Mouse (Mus musculus): Measurements from ENCODE around the gene Timm10. TPM values are rescaled to one million over a fixed set of nuclear protein-coding genes. Genes with fewer than 3 reads are reported as not detected.
"Not testable (repeated sequence)": the region's sequence is repeated elsewhere in the genome, so short reads cannot be mapped to it uniquely, and the experiment has no call there.

Timm10 gene
- total RNA-seq (2015; ENCODE audit: low replicate concordance): 16.8 and 17.3 TPM in 2 replicates
- 6.5 TPM in 1 of 2 replicates, not detected in the other for total RNA-seq (2017; ENCODE audit: low replicate concordance)

DNA sequence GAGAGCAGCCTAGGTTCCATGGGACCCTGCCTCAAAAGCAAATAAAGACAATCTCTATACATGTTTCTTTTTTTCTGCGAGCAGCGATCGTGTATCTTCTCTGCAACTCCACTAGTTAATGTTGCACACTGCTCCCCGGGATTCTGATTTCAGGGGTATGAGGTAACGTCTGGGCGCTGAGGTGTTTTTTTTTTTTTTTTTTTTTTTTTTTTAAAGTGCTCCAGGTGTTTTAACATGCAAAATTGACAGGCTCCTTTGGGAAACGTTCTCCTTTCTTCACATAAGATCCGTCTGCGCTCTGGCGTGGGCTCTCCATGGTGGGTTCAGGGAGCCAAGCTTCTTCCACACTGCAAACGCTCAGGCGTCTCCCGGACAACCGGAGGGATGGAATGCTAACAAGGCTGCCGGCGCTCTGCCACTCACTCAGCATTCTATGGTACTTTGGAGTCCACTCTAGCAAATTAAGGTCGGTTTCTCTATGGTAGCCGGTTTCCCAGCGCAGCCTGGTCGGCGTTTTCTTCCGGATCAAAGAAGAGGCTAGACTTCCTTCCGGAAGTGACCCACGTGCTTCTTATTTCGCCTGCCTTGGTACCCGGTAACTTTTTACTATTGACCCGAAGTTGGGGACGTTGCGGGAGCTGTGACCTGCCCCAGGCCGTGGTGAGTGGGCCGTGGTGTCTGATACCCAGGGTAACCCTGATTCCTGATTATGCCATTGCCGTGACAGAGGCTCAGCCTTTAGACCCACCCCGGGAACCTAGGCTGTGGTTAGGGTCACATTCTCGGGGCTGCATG, at the start of gene Timm10:
Gene Timm10 (plus strand): TSS at position 510 of the 795 bp plus-strand sequence.
- ATAC-seq (replicated peaks; ENCODE audit: low FRiP score, poor library complexity, severe bottlenecking): peak; percentile 91

- ATAC-seq (replicated peaks; ENCODE audit: low FRiP score, poor library complexity, severe bottlenecking): no peak
Measured at GRCm38 (mm10) chr2:84777706-84778105, 49.1 kb upstream of the Timm10 start.

- peak; percentile 71; the same call in 1 of the 2 replicates for ATAC-seq (replicated peaks; ENCODE audit: low FRiP score, poor library complexity, severe bottlenecking)
Measured at GRCm38 (mm10) chr2:84779210-84779609, 47.6 kb upstream of the Timm10 start.

DNA sequence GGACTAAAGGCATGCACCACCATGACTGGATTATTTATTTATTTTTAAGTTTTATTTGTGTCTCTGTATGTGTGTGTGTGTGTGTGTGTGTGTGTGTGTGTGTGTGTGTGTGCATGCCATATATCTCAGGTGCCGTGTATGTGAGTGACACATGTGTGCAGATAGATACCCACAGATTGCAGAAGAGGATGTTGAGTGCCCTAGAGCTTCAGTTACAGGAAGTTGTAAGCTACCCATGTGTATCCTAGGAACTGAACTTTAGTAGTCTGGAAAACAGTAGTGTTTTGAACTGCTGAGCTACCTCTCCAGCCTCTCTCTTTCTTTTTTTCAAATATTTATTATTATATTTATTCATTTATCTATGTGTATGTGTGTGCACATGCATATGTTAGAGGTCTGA, 43.5 kb upstream of the Timm10 start:
- no peak for ATAC-seq (replicated peaks; ENCODE audit: low FRiP score, poor library complexity, severe bottlenecking)

DNA sequence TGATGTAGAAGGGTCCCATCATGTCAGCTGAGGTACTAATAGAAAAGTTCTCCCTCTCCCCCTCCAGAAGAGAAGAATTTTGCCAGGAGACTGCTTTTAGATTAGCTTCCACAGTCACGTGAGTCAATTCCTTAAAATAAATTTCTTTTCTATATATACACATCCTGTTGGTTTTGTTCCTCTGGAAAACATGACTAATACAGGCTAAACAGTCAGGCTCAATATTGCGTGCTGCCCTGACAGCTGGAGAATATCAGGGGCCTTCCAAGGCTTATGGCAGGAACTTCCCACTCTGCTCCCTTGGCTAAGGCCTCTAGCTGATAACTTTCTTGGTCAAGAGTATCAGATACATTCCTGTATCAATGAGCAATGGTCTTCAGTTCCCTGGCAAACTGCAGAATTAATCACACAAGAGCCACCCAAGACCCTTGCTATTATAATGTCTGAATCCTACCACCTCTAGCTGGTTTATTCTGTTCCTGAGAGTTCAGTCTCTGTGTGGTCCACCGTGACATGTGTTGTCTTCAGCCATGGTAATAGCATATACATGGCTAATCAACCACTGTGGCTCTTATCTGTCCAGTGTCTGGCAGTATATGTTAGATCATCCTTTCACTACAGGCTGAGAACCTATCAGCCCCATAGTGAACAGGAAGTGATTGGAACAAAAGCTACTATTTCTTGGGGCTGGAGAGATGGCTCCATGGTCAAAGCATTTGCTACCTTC, 42.8 kb upstream of the Timm10 start:
- 0 out of 2 replicates have a peak, but pooled peaks have one; percentile 30 for ATAC-seq (replicated peaks; ENCODE audit: low FRiP score, poor library complexity, severe bottlenecking)

- ATAC-seq (replicated peaks; ENCODE audit: low FRiP score, poor library complexity, severe bottlenecking): no peak
Measured at GRCm38 (mm10) chr2:84788316-84788715, 38.5 kb upstream of the Timm10 start.

- no peak for ATAC-seq (replicated peaks; ENCODE audit: low FRiP score, poor library complexity, severe bottlenecking)
Measured at GRCm38 (mm10) chr2:84790418-84790817, 36.4 kb upstream of the Timm10 start.

DNA sequence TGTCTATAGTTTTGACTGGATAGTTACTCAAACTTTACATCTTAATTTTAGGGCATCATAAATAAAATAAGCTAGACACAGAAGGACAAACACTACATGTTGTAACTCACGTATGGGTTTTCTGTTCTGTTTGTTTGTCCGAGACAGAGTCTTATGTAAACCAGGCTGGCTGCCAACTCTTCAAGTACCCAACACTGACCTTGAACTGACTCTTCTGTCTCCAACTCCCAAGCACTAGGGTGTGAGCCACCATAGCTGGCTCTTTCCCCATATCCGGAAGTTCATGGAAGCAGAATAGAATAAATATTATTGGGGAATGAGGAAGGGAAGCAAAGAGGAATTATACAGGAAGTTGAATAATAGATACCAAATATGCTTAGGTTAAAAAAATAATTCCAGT, 34.3 kb upstream of the Timm10 start:
- no peak for ATAC-seq (replicated peaks; ENCODE audit: low FRiP score, poor library complexity, severe bottlenecking)

DNA sequence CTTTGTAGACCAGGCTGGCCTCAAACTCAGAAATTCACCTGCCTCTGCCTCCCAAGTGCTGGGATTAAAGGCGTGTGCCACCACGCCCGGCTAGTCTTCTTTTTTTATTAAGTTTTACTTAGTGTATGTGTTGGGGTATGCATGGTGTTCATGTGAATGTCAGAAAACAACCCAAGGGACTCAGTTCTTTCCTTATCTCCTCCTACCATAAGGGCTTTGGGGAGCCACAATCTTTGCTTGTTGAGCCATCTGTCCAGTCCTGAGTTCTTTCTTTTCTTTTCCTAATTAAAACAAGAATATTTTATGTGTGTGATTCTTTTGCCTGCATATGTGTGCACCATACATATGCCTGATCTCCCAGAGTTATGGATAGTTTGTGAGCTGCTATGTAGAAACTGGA, 33.6 kb upstream of the Timm10 start:
- ATAC-seq (replicated peaks; ENCODE audit: low FRiP score, poor library complexity, severe bottlenecking): peak; percentile 89

DNA sequence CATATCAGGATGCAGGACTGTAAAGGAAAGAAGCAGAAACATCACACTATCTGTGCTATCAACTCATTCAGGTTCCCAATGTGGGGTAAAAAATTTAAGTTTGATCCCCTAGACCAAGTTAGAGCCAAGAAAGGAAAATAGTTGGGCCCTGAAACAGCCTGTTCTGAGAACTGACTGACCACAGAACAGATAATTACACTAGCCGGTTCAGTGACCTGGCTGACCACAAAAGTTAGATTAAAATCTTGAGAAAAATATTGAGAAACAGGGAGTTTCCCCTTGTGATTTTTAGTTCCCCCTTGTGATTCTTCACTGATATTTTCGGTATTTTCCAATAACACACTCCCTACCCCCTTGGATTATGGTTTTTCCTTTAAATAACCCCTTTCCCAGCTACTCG, 32.9 kb upstream of the Timm10 start:
- no peak for ATAC-seq (replicated peaks; ENCODE audit: low FRiP score, poor library complexity, severe bottlenecking)

DNA sequence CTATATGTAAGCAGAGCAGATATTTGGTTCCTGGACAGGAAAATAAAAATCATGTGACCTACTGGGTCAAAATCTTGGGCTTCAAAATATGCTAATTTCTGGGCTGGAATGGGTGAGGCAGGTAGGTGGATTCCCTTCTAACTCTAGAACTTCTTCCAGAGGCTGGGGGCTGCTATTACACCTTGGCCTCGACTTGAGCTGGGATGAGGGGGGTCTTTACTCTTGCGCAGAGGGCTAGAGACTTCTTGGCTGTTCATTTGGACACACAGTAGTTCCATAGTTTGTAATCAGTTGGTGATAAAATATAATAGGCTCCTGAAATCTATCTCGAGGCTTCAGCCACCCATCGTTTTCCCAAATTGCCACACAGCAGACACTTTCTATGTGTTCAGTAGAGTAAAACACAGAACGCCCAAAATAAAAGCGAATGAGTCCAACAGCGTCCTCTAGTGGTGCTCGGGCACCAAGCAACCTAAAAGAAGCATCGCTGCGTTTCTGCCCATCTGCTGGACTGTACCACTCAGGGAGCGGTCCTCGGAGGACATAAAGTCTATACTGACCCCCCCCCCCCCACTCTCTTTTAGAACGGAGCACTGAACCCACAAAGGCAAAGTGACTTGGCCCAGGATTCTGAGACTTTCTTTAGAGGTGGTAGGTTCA, 28.8 kb upstream of the Timm10 start:
- ATAC-seq (replicated peaks; ENCODE audit: low FRiP score, poor library complexity, severe bottlenecking): peak; percentile 65

DNA sequence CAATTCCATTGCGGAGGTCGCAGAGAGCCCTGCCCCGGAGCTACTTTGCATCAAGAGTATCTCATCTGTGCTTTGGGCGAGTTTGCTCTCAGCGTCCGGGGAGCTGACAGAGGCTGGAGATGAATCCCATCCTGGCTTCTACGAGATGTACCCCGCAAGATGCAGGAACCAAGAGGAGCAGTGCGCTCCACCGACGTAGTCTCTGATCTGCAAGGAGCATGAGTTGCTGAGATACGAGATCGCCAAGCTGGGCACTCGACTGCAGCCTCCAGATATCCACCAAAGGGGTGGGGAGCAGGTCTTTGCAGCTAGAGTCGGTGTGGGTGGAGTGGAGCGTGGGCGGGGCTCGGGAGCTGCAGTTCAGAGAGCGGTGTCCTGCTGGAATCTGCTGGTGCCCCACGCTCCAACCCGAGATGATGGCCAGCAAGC, 28.3 kb upstream of the Timm10 start, which contains the start of gene Ube2l6:
Gene Ube2l6 (plus strand): TSS at position 336 of the 429 bp plus-strand sequence.
- peak; percentile 91 for ATAC-seq (replicated peaks; ENCODE audit: low FRiP score, poor library complexity, severe bottlenecking)

DNA sequence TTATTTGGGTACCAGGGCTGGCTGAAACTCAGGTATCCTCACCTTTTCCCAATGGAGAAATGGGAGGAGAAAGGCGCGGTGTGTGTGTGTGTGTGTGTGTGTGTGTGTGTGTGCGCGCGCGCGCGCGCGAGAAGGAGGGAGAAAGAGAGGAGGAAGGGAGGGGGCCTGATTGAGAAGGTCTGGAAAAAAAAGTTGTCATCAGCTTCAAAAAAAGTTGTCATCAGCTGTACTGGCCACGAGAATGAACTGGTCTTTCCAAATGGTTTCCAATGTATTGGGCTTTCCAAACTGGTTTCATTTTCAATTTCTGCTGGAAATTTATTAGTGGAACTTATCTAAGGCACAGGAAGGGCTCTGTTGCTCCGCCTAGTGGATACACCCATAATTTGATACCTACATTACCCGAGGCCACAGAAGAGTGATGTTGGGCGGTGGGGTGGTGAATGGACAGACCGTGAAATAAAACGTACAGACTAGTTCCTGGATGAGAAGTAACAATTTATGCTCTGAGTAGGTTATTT, 27.7 kb upstream of the Timm10 start:
- ATAC-seq (replicated peaks; ENCODE audit: low FRiP score, poor library complexity, severe bottlenecking): peak; percentile 67

DNA sequence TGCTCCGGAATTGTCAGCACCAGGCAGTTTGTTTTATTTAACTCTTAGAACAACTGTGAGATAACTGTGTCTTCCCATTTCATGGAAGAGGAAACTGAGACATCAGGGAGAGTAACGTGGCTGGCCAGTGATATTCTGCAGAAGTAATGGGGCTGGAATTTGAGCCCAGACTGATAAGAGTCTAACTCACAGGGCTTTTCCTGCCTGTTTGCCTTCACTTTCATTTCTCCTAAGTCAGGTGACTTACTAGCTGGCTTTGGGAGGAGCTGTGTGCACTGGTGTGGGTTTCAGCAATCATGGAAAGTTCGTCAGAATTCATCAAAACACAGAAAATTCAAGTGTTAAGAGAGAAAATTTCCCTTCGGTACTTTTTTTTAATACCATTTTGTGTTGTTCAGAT, 26.5 kb upstream of the Timm10 start:
- ATAC-seq (replicated peaks; ENCODE audit: low FRiP score, poor library complexity, severe bottlenecking): peak; percentile 62

DNA sequence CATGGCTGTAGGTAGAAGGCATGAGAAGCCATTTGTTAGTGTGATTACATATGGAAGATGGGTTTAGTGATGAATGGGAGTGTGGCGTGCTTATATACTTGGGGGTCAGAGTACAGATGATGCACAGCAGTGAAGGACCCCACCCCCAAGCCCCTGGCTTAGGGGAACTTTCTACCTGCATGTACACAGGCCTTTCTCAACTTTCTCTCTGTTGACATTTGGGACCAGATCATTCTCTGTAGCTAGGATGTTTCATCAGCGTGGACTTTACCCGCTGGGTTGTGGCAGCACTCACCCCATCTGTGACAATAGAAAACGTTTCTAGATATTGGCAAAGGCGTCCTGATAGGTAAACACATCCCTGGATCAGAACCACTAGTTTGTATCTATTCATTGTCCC, 25.6 kb upstream of the Timm10 start:
- not testable (repeated sequence) for ATAC-seq (replicated peaks; ENCODE audit: low FRiP score, poor library complexity, severe bottlenecking)

- no peak for ATAC-seq (replicated peaks; ENCODE audit: low FRiP score, poor library complexity, severe bottlenecking)
Measured at GRCm38 (mm10) chr2:84803963-84804362, 22.8 kb upstream of the Timm10 start.

- ATAC-seq (replicated peaks; ENCODE audit: low FRiP score, poor library complexity, severe bottlenecking): no peak
Measured at GRCm38 (mm10) chr2:84806546-84806945, 20.3 kb upstream of the Timm10 start.

GRCm38 (mm10) chr2:84809330-84809729, 17.5 kb upstream of the Timm10 start:
- ATAC-seq (replicated peaks; ENCODE audit: low FRiP score, poor library complexity, severe bottlenecking): no peak

- ATAC-seq (replicated peaks; ENCODE audit: low FRiP score, poor library complexity, severe bottlenecking): no peak
Measured at GRCm38 (mm10) chr2:84810526-84810885, 16.3 kb upstream of the Timm10 start.

- ATAC-seq (replicated peaks; ENCODE audit: low FRiP score, poor library complexity, severe bottlenecking): peak; percentile 55
Measured at GRCm38 (mm10) chr2:84810886-84811577, 15.8 kb upstream of the Timm10 start.

Data from erythroid progenitor cell, adult 5-6 weeks (primary cell).